Mouse (Mus musculus): ENCODE results near the gene Sbk3.
"Not testable (repeated sequence)": the region's sequence is repeated elsewhere in the genome, so short reads cannot be mapped to it uniquely, and the experiment has no call there.

The Sbk3 gene

DNA sequence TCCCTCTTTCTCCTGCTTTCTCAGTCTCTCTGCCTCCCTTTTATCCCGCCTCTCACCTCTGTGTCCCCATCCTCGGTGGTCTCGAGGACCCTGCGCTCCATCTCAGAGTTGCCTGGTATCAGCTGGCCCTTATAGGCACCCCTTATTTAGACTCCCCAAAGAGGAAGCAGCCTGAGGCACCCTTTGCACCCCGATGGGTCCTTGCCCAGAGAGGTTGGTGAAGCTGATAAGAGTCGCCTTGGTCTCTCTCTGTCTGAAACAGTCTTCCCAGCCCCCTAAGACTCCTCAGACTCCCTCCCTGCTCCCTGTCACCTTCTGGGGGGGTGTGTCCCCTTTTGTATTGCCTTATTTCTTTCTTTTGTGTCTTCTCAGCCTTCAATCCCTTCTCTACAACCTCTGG lies at the start of gene Sbk3:
TSS of gene Sbk3 (minus strand) at position 101 of the 400 bp plus-strand sequence.
- no peak for DNase-seq (ENCODE audit: low spot score in 2 of 2)

DNA sequence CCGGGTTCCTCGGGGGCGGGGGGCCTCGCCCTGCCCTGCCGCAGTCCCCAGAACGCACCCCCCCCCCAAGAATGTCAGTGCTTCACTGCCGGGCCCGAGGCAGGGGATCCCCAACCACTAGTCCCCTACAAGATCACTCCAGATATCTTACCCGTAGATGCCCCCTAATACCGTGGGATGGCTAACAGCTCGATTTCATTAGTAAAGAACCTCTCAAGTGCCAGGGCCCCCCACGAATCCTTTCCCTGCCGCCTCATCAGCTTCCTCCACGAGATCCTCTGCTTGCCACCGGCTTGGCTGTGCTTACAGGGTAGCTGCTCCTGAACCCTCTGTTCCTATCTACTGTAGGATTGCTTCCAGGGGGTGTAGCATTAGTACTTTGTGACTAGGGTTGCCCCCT lies 49.7 kb upstream of the Sbk3 start:
- no peak for DNase-seq (ENCODE audit: low spot score in 2 of 2)

DNA sequence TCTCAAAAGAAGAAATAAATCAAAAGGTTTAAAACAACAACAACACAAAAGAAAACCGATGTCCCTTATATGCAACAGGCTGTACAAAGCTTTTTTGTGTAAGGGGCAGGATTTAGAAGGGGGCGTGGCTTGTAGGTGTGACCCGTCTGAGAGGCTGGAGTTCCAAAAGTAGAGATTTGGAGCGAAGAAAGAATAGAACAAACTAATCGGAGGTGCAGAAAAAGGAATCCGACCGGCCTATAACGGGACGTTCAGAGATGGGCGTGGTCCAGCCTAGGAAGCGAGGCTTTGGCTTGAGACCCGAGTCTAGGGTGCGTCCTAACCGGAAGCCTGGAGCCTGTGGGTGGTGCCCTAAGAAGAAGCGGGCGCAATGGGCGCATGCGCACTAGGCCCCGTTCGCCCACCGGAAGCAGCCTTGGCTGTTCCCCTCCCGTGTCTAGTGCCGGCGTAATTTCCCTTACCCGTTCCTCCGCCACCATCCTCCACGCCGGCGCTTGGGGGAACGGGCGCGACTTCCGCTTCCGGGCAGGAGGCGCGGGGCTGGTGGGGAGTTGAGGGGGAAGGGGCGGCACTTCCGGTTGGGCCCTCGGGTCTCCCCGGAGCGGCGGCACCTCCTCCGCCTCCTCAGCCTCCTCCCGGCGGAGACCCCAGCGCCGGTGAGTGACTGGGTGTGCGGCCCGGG lies 49.2 kb upstream of the Sbk3 start, which contains the start of the genes Zfp865 and Ccdc106:
TSS of gene Zfp865 (plus strand) at position 377 of the 682 bp plus-strand sequence.
TSS of gene Ccdc106 (plus strand) at position 554 of the 682 bp plus-strand sequence.
- peak; percentile 97 to 98 for DNase-seq (ENCODE audit: low spot score in 2 of 2)

DNA sequence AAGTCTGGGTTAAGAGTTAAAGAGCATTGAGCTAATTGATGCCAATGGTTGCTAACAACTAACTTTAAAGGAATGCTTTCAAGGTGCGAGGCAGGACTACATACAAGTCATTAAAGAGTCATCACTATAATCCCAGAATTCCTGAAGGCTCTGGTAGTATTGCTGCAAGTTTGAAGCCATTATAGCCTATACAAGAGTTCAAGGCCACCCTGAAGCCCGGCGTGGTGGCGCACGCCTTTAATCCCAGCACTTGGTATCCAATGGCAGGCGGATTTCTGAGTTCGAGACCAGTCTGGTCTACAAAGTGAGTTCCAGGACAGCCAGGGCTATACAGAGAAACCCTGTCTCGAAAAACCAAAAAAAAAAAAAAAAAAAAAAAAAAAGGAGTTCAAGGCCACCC lies 48.6 kb upstream of the Sbk3 start:
- not testable (repeated sequence) for DNase-seq (ENCODE audit: low spot score in 2 of 2)

DNA sequence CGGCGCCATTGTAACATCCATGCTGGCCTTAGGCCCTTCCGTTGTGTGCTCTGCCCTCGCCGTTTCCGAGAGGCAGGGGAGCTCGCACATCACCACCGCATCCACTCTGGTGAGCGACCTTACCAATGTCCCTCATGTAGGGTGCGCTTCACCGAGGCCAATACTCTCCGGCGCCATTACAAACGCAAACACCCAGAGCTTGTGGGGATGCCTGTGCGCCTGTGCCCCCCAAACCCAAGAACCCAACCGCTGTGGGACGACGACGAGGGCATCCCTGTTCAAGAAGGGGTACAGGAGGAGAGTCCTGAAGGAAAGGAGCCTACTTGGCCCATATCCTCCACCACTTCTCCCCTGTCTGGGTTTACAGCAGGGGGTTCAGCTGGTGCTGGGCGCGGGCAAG lies 47.0 kb upstream of the Sbk3 start:
- no peak for DNase-seq (ENCODE audit: low spot score in 2 of 2)

DNA sequence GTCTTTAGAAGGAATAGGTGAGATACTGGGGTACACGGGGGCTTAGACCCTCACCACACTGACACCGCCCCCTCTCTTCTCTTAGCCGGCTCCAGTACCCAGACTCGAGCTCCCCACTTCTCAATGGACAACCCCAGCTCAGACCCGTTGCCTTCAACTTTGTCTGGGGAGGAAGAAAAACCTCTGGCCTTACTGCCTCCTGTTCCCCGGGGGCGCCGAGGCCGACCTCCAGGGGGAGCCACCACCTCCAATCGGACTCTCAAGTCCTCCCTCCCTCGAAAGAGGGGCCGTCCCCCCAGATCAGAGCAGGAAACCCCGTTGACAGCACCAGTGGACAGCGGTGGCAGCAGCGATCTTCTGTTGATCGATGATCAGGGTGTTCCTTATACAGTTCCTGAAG lies 46.4 kb upstream of the Sbk3 start:
- no peak for DNase-seq (ENCODE audit: low spot score in 2 of 2)

DNA sequence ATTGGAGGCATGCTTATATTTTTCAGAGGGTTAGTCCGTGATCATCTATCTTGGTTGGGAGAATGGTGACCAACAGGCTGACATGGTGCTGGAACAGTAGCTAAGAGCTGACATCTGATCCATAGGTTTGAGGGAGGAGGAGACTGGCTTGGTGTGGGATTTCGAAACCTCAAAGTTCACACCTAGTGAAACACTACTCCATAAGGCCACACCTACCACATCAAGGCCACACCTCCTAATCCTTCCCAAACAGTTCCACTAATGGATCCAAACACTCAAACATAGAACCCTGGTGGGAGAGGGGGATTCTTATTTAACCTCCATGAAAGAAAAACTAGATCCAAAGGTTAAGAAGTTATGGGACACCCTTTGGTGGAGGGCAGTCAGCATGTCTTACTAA lies 46.0 kb upstream of the Sbk3 start:
- DNase-seq (ENCODE audit: low spot score in 2 of 2): no peak

DNA sequence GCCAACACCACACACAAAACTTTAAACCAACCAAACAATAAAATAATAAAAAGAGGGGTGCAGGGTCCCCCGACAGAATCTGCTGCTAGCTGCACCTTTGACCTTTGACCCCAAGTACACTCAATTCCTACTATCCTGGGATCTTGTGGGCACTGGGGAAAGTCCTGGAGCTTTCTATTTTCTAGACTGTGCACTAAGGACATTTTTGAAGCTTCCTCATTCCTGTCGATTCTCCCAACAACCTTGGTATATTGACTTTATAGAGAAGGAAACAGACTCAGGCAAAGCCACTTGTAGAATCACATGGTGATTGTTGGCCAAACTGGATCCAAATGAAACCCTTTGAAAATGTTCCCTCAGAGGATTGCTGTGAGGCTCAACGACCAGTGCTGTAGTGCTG lies 45.1 kb upstream of the Sbk3 start:
- DNase-seq (ENCODE audit: low spot score in 2 of 2): no peak

DNA sequence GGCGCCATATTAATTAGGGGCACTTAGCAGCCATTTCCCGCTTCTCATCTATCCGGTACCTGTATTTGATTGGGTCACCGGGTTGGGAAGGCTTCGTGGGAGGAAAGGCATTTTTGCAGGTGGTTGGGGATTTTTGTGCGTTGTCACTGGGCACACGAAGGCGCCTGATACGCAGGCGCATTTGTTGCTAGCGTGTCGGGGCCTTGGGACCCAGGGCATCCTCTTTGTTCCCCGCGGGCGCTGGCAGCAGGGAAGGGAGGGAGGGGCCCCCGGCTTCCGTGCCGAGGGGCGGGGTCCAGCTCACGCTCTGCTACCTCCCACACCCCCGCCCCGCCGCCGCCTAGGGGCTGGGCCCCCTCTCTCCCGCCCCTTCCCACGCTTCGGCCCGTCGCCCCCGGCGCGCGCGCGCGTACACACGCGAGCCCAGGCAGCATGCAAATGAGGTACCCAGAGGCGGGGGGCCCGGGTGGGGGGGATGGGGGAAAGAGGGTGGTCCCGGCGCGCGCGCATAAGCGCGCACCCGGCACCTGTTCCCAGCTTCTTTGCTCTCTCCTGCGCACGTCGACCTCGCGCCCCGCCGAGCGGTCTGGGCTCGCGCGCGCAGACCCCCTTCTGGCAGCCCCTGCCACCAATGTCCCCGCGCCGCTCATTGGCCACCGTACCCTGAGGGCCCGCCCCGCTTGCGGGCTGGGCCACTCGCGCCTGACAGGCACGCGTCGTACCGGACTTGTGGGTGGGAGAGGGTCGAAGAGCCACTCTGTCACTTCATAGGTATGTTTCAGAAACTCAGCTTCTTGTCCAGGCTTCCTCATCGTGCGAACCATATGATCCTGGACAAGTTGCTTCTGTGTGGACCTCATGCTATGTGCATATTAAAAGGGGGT lies 44.4 kb upstream of the Sbk3 start, which contains the start of gene Gm44973:
TSS of gene Gm44973 (plus strand) at position 379 of the 884 bp plus-strand sequence.
- DNase-seq (ENCODE audit: low spot score in 2 of 2): peak; percentile 85 to 93

DNA sequence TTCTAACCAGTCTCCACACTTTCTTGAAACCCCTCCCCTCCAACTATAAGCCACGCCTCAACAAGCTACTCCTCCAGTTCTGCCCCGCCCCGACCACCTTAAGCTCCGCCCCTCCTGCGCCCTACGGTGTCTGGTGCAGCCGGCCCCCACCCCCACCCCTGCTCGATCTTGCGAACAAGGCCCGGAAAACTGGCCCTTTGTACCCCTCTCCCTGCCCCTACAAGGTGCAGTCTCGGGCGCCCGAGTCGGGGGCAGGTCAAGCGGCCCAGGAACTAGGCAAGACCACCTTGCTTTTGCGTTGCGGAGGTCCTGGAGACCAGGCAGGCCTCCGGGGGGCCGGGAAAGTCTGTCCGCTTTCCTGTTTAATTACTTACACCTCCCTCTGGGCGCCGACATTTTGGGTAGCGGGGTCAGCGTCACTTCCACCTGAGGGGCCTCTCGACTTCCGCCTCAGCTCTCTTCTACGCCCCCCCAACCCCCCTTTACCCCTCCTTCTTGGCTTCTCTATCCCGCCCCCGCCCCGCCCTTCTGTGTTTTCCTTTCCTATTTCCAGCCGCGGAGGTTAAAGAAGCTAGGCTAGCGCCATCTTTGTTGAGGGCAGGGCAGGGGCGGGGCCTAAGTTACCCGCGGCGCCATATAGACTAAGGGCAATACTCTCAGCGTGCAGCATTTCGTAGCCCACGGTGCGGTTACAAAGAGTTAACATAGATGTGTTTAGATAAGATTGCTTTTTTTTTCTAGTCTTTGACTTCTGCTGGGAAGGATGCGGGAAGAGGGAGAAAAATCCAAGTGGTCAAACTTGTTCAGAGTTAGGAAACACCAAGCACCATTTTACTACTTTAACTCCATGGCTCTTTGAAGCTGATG lies 43.5 kb upstream of the Sbk3 start, which contains the start of the genes Zfp524 and Fiz1:
TSS of gene Zfp524 (plus strand) at position 165 of the 867 bp plus-strand sequence.
TSS of gene Fiz1 (minus strand) at position 447 of the 867 bp plus-strand sequence.
- peak; percentile 94 to 97 for DNase-seq (ENCODE audit: low spot score in 2 of 2)

DNA sequence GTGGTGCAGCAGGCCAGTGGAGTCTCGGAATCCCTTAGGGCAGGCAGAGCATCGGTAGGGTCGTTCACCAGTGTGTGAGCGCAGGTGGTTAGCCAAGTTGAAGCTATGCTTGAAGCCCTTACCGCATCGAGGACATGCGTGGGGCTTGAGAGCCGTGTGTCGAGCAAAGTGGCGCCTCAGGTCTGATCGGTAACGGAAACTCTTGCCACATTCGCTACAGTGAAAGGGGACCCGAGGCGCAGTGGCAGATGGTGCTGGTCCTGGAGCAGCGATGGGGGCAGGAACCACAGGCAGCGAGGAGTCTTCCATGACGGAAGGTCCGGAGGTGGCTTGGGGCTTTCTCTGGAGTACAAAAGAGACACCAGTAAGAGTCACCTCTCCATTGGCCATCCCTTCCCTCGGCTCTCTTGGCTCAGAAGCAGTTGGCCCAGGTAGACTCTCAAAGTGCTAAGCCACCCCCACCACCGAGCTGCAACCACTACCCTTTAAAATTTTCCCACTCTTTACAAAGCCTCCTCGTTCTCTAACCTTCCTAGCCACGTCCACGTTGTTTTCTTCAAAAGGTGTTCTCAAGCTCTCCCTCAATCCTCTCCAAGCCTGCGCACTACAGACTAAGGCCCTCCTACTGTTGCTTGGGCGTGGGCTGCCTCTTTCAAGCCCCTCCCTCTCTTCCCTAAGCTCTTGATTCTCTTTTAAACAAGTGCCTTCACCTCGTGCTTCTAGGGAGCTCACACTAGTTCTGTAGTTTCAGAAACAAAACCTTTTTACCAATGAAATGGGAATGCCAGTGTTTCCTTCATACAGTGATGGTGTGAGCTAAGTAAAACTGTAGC lies 41.9 kb upstream of the Sbk3 start:
- DNase-seq (ENCODE audit: low spot score in 2 of 2): no peak

DNA sequence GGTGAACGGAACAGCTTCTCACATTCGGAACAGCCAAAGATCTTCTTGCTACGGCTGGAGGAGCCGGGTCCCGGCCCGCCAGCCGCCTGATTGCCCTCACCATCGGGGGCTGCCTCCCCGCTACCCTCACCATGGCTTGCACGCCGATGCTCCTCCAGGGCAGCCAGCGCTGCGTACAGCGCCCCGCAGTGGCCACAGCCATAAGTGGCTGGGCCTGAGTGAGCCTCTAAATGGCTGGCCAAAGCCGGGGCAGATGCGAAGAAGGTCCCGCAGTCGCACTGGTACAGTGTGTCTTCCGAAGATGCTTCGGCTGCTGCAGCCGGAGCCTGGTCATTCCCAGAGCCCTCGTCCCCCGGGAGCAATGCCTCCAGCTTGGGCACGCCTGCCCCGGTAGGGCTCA lies 37.3 kb upstream of the Sbk3 start:
- DNase-seq (ENCODE audit: low spot score in 2 of 2): no peak

DNA sequence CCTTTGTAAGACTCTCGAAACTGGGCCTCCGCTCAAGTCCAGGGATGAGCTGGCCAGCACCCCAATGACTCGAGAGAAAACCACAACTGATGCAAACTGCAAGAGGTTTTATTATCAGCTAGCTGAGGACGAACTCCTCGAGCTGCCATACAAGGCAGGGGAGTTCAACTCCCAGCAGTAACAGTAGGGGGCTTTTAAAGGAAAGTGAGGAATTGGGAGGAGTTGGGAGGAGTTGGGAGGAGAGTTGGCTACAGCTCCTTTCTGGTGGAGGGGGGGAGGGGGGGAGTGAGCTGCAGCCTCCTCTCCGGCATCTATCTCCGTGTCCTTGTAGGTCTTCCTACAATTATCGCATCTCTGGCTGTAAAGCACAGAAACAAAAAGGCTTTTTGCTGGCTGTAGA lies 31.9 kb upstream of the Sbk3 start:
- not testable (repeated sequence) for DNase-seq (ENCODE audit: low spot score in 2 of 2)

DNA sequence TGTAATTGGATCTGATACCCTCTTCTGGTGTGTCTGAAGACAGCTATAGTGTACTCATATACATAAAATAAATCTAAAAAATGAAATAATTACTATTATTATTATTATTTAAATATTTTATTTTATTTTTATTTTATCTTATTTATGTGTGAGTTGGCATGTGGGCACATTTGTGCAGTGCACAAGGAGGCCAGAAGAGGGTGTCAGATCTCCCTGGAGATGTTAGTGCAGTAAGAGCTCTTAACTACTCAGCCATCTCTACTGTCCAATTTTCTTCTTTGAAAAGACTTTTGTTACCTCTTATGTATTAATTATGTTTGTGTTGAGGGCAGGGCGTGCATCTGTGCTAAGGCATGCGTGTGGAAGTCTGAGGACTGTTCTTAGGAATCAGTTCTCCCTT lies 28.9 kb upstream of the Sbk3 start:
- DNase-seq (ENCODE audit: low spot score in 2 of 2): no peak

DNA sequence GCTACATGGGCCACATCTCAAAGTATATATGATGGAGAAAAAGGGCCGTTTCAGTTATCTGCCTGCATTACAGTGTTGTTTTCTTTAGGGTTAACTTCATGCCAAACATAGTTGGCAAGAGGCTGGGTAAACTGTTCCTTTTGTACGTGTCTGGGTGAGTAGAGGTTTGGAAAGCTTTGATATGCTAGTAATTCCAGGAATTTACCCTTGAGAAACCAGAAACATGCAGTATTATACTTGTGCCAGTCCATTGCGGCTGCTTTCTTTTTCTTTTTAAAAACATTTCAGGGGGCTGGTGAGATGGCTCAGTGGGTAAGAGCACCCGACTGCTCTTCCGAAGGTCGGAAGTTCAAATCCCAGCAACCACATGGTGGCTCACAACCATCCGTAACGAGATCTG lies 26.0 kb upstream of the Sbk3 start:
- no peak for DNase-seq (ENCODE audit: low spot score in 2 of 2)

DNA sequence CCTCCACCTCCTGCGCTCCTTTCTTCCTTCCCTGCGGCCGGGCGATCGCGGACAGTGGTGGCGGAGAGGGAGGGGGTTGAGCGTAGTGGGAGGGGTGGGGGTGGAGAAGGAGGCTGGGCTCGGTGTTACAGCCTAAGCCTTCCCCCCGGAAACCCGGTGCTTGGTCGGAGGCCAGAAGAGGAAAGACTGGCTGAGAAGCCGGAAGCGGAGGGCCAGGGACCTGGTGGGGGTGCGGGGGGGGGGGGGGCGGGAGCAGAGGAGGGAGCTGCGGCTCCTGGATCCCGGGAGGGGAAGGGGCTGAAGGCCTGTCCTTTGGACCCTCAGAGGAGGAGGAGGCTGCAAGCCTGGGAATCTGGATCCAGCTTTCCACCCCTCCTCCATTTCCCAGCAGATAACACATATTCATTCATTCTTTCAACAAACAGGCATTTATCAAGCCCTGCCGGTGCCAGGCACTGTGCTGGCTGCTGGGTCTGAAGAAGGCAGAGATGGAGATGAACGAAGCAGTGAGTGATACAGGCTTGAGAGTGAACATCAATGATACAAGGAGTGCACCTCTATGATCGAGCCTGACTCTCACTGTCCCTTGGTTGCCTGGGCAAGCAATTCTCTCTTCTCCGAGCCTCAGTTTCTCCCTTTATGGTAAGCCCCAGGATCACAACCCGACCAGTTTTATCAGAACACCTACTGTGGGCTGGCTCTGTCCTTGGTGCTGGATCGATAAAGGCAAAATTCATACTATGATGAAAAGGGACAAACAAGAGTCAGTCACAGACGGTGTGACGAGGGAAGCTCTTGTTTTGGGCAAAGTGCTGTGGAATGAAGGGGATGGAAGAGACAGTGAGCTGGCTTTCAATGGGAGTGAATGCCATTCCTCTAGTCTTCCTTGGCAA lies 25.3 kb upstream of the Sbk3 start, which contains the start of gene Zfp579:
TSS of gene Zfp579 (minus strand) at position 156 of the 893 bp plus-strand sequence.
- peak; percentile 95 for DNase-seq (ENCODE audit: low spot score in 2 of 2)

DNA sequence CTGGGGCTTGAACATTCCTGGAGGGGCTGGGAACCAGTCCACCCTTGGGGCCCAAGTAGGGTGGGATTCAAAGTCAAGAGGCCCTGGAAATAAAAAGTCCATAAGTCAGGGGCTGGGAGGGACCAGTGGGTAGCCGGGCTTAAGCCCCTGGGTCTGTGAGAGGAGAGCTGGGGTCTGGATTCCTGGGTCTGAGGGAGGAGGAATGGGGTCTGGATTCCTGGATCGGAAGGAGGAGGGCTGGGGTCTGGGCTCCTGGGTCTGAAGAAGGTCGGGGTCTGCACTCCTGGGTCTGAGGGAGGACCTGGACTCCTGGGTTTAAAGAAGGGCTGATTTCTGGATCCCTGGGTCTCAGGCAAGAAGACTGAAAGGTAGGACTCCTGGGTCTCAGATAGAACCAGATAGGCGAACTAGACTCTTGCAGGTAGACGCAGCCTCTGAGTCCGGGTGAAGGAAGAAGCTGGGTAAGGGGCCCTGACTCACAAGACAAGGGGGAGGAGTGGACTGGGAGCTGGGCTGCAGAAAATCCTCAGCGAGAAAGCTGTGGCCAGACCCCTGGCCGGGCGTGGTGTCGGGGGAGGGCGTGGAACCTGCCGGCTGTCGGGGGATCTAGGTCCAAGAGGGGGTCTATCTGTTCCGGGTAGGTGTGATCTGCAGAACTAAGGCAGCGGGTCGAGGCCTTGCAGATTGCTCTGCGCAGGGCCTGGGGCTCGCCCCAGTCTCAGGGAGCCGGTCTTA lies 24.5 kb upstream of the Sbk3 start:
- no peak for DNase-seq (ENCODE audit: low spot score in 2 of 2)

DNA sequence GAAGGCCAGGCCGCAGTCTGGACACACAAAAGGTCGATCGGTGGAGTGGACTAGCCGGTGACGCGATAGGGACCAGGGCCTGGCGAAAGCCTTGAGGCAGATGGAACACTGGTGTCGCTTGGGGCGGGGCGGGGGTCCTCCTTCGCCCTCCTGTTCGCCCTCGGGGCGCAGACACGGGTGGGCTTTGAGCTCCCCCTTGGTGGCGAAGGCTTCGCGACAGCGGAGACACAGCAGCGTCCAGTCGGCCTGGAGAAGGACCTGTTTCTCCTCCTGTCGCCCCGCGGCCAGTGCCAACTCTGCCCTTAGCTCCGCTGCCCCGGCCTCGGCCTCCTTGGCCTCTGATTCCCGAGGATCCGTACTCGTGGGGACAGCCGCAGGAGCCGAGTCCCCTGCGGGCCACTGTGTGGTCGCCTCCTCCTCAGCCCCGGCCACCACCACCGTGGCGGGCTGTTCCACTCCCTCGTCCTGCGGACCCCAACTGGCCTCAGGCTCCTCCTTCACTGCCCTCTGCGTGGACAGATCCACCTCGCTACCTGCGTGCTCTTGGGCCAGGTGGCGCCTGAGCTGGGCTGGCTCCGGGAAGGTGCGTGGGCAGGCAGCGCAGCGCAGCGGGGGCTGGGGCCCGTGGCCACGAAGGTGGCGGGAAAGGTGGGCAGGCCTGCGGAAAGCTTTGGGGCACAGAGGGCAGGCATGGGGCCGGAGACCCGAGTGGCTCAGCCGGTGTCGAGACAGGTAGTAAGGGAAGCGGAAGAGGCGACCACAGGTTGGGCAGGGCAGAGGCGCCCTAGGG lies 23.2 kb upstream of the Sbk3 start:
- DNase-seq (ENCODE audit: low spot score in 2 of 2): peak in 1 of 2 experiments; percentile 10

Data from cerebellum, postnatal 4 days (tissue).